ENCODE assay signal across 9 mouse cellular contexts in the genomic region with DNA sequence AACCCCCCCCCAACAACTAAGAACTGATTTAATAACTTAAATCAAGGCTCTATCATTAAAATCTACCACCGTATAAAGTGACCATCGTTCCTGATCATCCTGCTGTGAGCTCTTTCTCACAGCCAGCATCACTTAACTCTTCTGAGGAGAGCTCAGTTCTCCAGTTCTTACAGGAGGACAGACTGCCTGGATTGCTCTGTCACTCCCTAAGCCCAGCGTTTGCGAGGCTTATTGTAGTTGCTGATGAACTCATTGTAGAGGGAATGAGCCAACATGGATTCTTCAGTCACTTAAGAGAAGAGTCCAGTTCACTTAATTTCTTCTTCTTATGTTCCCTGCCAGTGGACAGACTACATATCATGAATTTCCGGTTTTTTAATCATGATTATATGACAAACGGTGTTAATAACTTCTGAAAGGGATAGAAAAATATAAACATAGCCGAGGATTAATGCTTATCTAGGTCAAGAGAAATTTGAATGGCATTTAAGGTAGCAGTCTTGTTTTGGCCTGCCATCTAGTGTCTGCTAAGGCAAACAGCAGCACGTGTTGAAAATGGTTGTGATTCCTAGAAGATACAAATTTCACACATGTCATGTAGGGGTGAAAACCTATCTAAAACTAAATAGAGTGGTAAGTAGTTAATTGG. TPM values are rescaled to one million over a fixed set of nuclear protein-coding genes. Genes with fewer than 3 reads are reported as not detected.
DNase-seq lines count a peak whose midpoint lies in the region; ATAC-seq and TF ChIP-seq lines count a peak whose summit lies in the region.
"Had no signal": no experiment of that assay in that cellular context is flagged by ENCODE, and none has a peak within 500 bp of the region (broad histone marks: within the 10 kb centered on the region; RNA-seq: fewer than 3 reads in every experiment).

No protein-coding gene starts in this region.

- no peak overlapping the region for H3K4me3 ChIP-seq in heart, embryonic 11.5 days (ENCODE audit: low read depth, low read length)
- no peak overlapping the region for H3K4me3 ChIP-seq in cortical plate, adult 2 months (ENCODE audit: insufficient read depth, low read length)
- H3K4me3 ChIP-seq: liver, embryonic 13.5 days had no signal

- 0 out of 2 replicates have a peak, but pooled peaks cover 6% of the 10 kb centered on the region for H3K4me1 ChIP-seq in heart, embryonic 11.5 days (ENCODE audit: control insufficient read depth, insufficient read depth, low read length)
- peaks cover 2% of the 10 kb centered on the region; the same call in 1 of the 2 replicates for H3K4me1 ChIP-seq in cortical plate, adult 2 months (ENCODE audit: control insufficient read depth, insufficient read depth, low read length)

- H3K9ac ChIP-seq in heart, embryonic 11.5 days (ENCODE audit: low read depth, low read length): no peak overlapping the region

- TF ChIP-seq CTCF in cortical plate, adult 2 months (IDR thresholded peaks at IDR 0.05; ENCODE audit: extremely low read depth, insufficient read depth, low read length): peak; percentile 88

- WGBS in heart, embryonic 11.5 days (ENCODE audit: insufficient replicate concordance): 23% methylated on average over 8 of the region's 8 CpGs

- H3K4me2 ChIP-seq in heart, embryonic 11.5 days: no peak overlapping the region
- H3K4me2 ChIP-seq: liver, embryonic 13.5 days had no signal

- peak; percentile 54 for DNase-seq in heart, adult 8-10 months (ENCODE audit: low spot score)
- DNase-seq in thymus, postnatal 0 days (ENCODE audit: low spot score): peak; percentile 67
- DNase-seq in thymus, postnatal 10 days (ENCODE audit: low spot score in 2 of 2): no peak
- DNase-seq in layer of hippocampus, postnatal 10 days (ENCODE audit: low spot score in 2 of 2): no peak
- no peak for DNase-seq in ovary, postnatal 10 days (ENCODE audit: low spot score)
- DNase-seq: liver, embryonic 13.5 days had no signal

- no peak overlapping the region for H3K27ac ChIP-seq in heart, embryonic 11.5 days (ENCODE audit: low read depth, low read length)
- no peak overlapping the region for H3K27ac ChIP-seq in cortical plate, adult 2 months (ENCODE audit: insufficient read depth, low read length)
- H3K27ac ChIP-seq: liver, embryonic 13.5 days had no signal

- H3K9me3 ChIP-seq in heart, embryonic 11.5 days (replicated peaks; ENCODE audit: control insufficient read depth, low read length): no peaks in the 10 kb centered on the region
- H3K9me3 ChIP-seq: liver, embryonic 13.5 days had no signal

- H3K36me3 ChIP-seq in heart, embryonic 11.5 days (ENCODE audit: control insufficient read depth, insufficient read depth, low read length): no peaks in the 10 kb centered on the region
- H3K36me3 ChIP-seq: liver, embryonic 13.5 days had no signal

- H3K27me3 ChIP-seq in heart, embryonic 11.5 days (ENCODE audit: control insufficient read depth, insufficient read depth, low read length): no peaks in the 10 kb centered on the region
- H3K27me3 ChIP-seq: liver, embryonic 13.5 days had no signal

- ATAC-seq in heart, embryonic 11.5 days (replicated peaks; ENCODE audit: insufficient number of reproducible peaks, low FRiP score, low TSS enrichment): no peak
- peak; percentile 80 for ATAC-seq in megakaryocyte, adult 5-6 weeks (ENCODE audit: poor library complexity, severe bottlenecking)

- TF ChIP-seq POLR2A in cortical plate, adult 2 months (IDR thresholded peaks at IDR 0.05; ENCODE audit: extremely low read depth, insufficient read depth, low read length): no peak

RNA-seq across cellular contexts. Expression of gene Hist1h1c, which starts 6.3 kb away (rescaled TPM):
- total RNA-seq in heart, adult 8-10 months (2022): 100 to 1,000 TPM; 145 to 209 (median 187) TPM
- 24.6 TPM in 2 replicates for polyA plus RNA-seq in heart, embryonic 11.5 days (2014; fragmentation: Nextera tagmentation; extraction: Ambion mirVana)
- 37.5 and 44.7 TPM in 2 replicates for polyA plus RNA-seq in thymus, postnatal 0 days (2015; fragmentation: Nextera tagmentation; extraction: Ambion mirVana)
- polyA plus RNA-seq in cortical plate, adult 2 months (2012; rRNA removed): 42.1 and 42.4 TPM in 2 replicates
- total RNA-seq in megakaryocyte, adult 5-6 weeks (2015): 179 and 186 TPM in 2 replicates
- 1,288 and 1,327 TPM in 2 replicates for total RNA-seq in megakaryocyte, adult 5-6 weeks (2017)
- 100 to 1,000 TPM in 1 of 2 experiments, 10 to 100 TPM in 1; 87.1 to 106 TPM for total RNA-seq in layer of hippocampus, postnatal 10 days (2021)

RNA-seq across cellular contexts. Expression of gene Hist1h3c, which starts 13.1 kb away (rescaled TPM):
- total RNA-seq in heart, adult 8-10 months (2022): 1 to 10 TPM in 2 of 4 experiments, under 1 TPM in 1, not detected in 1; 0.82 to 5.6 (median 2.3) TPM
- 4.1 and 4.5 TPM in 2 replicates for polyA plus RNA-seq in heart, embryonic 11.5 days (2014; fragmentation: Nextera tagmentation; extraction: Ambion mirVana)
- 32.0 and 33.1 TPM in 2 replicates for polyA plus RNA-seq in thymus, postnatal 0 days (2015; fragmentation: Nextera tagmentation; extraction: Ambion mirVana)
- 0.56 TPM in 1 of 2 replicates, not detected in the other for polyA plus RNA-seq in cortical plate, adult 2 months (2012; rRNA removed)
- total RNA-seq in megakaryocyte, adult 5-6 weeks (2015): 115 and 119 TPM in 2 replicates
- 508 and 593 TPM in 2 replicates for total RNA-seq in megakaryocyte, adult 5-6 weeks (2017)
- 10 to 100 TPM; 23.5 to 26.8 TPM for total RNA-seq in layer of hippocampus, postnatal 10 days (2021)

RNA-seq across cellular contexts. Expression of gene Hist1h2bb, which starts 14.3 kb away (rescaled TPM):
- total RNA-seq in heart, adult 8-10 months (2022): 1 to 10 TPM; 2.6 to 6.9 (median 4.0) TPM
- 1.2 and 2.7 TPM in 2 replicates for polyA plus RNA-seq in heart, embryonic 11.5 days (2014; fragmentation: Nextera tagmentation; extraction: Ambion mirVana)
- 10.8 and 12.6 TPM in 2 replicates for polyA plus RNA-seq in thymus, postnatal 0 days (2015; fragmentation: Nextera tagmentation; extraction: Ambion mirVana)
- 0.79 and 1.9 TPM in 2 replicates for polyA plus RNA-seq in cortical plate, adult 2 months (2012; rRNA removed)
- total RNA-seq in megakaryocyte, adult 5-6 weeks (2015): 264 and 296 TPM in 2 replicates
- 5,681 and 7,839 TPM in 2 replicates for total RNA-seq in megakaryocyte, adult 5-6 weeks (2017)
- 10 to 100 TPM; 38.1 to 45.9 TPM for total RNA-seq in layer of hippocampus, postnatal 10 days (2021)

RNA-seq across cellular contexts. Expression of gene Hist1h2ab, which starts 18.6 kb away (rescaled TPM):
- 1 to 10 TPM in 3 of 4 experiments, not detected in 1; 2.4 to 8.4 (median 4.0) TPM for total RNA-seq in heart, adult 8-10 months (2022)
- polyA plus RNA-seq in heart, embryonic 11.5 days (2014; fragmentation: Nextera tagmentation; extraction: Ambion mirVana): 16.7 and 18.1 TPM in 2 replicates
- polyA plus RNA-seq in thymus, postnatal 0 days (2015; fragmentation: Nextera tagmentation; extraction: Ambion mirVana): 144 and 155 TPM in 2 replicates
- polyA plus RNA-seq in cortical plate, adult 2 months (2012; rRNA removed): 1.6 and 1.9 TPM in 2 replicates
- total RNA-seq in megakaryocyte, adult 5-6 weeks (2015): 64.3 and 114 TPM in 2 replicates
- total RNA-seq in megakaryocyte, adult 5-6 weeks (2017): 3,821 and 4,666 TPM in 2 replicates
- total RNA-seq in layer of hippocampus, postnatal 10 days (2021): 10 to 100 TPM; 65.7 to 68.4 TPM

RNA-seq across cellular contexts. Expression of gene Hist1h3b, which starts 19.8 kb away (rescaled TPM):
- total RNA-seq in heart, adult 8-10 months (2022): 10 to 100 TPM in 1 of 4 experiments, 1 to 10 TPM in 3; 2.4 to 16.9 (median 4.5) TPM
- 2.7 and 3.7 TPM in 2 replicates for polyA plus RNA-seq in heart, embryonic 11.5 days (2014; fragmentation: Nextera tagmentation; extraction: Ambion mirVana)
- 45.8 and 78.0 TPM in 2 replicates for polyA plus RNA-seq in thymus, postnatal 0 days (2015; fragmentation: Nextera tagmentation; extraction: Ambion mirVana)
- polyA plus RNA-seq in cortical plate, adult 2 months (2012; rRNA removed): 0.57 and 0.77 TPM in 2 replicates
- 495 and 572 TPM in 2 replicates for total RNA-seq in megakaryocyte, adult 5-6 weeks (2015)
- 546 and 613 TPM in 2 replicates for total RNA-seq in megakaryocyte, adult 5-6 weeks (2017)
- 10 to 100 TPM; 67.7 to 73.1 TPM for total RNA-seq in layer of hippocampus, postnatal 10 days (2021)

Comparison
In these comparisons a context has a peak if more than half of its experiments do, and no peak if none do; other contexts are left out.
1. DNase-seq: peak in heart, adult 8-10 months (single experiment) and thymus, postnatal 0 days (single experiment); none in thymus, postnatal 10 days (0 of 2), layer of hippocampus, postnatal 10 days (0 of 2) and ovary, postnatal 10 days (single experiment).
2. RNA of gene Hist1h3c, which starts 13.1 kb away (total RNA-seq): 115 to 593 TPM in megakaryocyte, adult 5-6 weeks; 23.5 to 26.8 TPM in layer of hippocampus, postnatal 10 days and 0.82 to 5.6 TPM in heart, adult 8-10 months; every median in the first group is over 4 times any median in the second.
3. RNA of gene Hist1h2bb, which starts 14.3 kb away (total RNA-seq): 264 to 7,839 TPM in megakaryocyte, adult 5-6 weeks; 38.1 to 45.9 TPM in layer of hippocampus, postnatal 10 days and 2.6 to 6.9 TPM in heart, adult 8-10 months; every median in the first group is over 4 times any median in the second.